Mouse (Mus musculus) limb, embryonic 12.5 days (tissue): ENCODE measurements around the gene Rnf111. TPM values are rescaled to one million over a fixed set of nuclear protein-coding genes. Genes with fewer than 3 reads are reported as not detected.
A peak's percentile ranks its signal among the peaks of the same experiment; 100 is the strongest.

ENCODE experiments used
- ATAC-seq: fragments of 200-750 bp; cut with Nextera tagmentation; 2 replicates; pipeline ENCODE4 v1.8.0; 2017; ENCODE audit warnings: low read depth, moderate TSS enrichment; ENCODE audit not compliant: insufficient number of reproducible peaks, insufficient read depth, low FRiP score, low TSS enrichment
- H3K27ac ChIP-seq: fragments of 300-500 bp; sonication (generic); 2 replicates; pipeline ENCODE4 v1.5.1; 2016; ENCODE audit warnings: mild to moderate bottlenecking, moderate library complexity
- H3K27me3 ChIP-seq: fragments of 300-500 bp; sonication (generic); 2 replicates; pipeline ENCODE4 v1.6.1; 2016; ENCODE audit warnings: mild to moderate bottlenecking, moderate library complexity
- H3K36me3 ChIP-seq: fragments of 300-500 bp; sonication (generic); 2 replicates; pipeline ENCODE4 v1.6.1; 2016; ENCODE audit warnings: mild to moderate bottlenecking, moderate library complexity
- H3K4me1 ChIP-seq: fragments of 300-500 bp; sonication (generic); replicated peaks from 2 replicates; pipeline ENCODE4 v1.6.1; 2016
- H3K4me2 ChIP-seq: fragments of 300-500 bp; sonication (generic); 2 replicates; pipeline ENCODE4 v1.6.1; 2016; ENCODE audit warnings: mild to moderate bottlenecking, moderate library complexity
- H3K4me3 ChIP-seq: fragments of 300-500 bp; sonication (generic); replicated peaks from 2 replicates; pipeline ENCODE4 v1.5.1; 2016; ENCODE audit warnings: mild to moderate bottlenecking
- H3K9ac ChIP-seq: fragments of 300-500 bp; sonication (generic); replicated peaks from 2 replicates; pipeline ENCODE4 v1.6.1; 2016; ENCODE audit warnings: mild to moderate bottlenecking, moderate library complexity
- H3K9me3 ChIP-seq: fragments of 300-500 bp; sonication (generic); 2 replicates; pipeline ENCODE4 v1.6.1; 2016; ENCODE audit warnings: mild to moderate bottlenecking, moderate library complexity
- WGBS: fragments of 180-500 bp; shearing (Covaris S2); methylation state at CpG from one replicate; pipeline ENCODE4 v1.1.7; 2016; 5-methylcytosine and 5-hydroxymethylcytosine counted together
- microRNA-seq: library from miRNA; unstranded; fragments of <30 nt; microRNA quantifications from one replicate; pipeline ENCODE4, GENCODE M21; 2017
- polyA plus RNA-seq: library from polyadenylated mRNA; unstranded; fragments of >200 nt; fragmentation: Nextera tagmentation; extraction: Ambion mirVana; gene quantifications from 2 replicates; pipeline ENCODE4 v1.2.1, GENCODE M21; 2016

The Rnf111 gene
- polyA plus RNA-seq, 1 experiment from 2014 or later: 30.9 TPM

DNA sequence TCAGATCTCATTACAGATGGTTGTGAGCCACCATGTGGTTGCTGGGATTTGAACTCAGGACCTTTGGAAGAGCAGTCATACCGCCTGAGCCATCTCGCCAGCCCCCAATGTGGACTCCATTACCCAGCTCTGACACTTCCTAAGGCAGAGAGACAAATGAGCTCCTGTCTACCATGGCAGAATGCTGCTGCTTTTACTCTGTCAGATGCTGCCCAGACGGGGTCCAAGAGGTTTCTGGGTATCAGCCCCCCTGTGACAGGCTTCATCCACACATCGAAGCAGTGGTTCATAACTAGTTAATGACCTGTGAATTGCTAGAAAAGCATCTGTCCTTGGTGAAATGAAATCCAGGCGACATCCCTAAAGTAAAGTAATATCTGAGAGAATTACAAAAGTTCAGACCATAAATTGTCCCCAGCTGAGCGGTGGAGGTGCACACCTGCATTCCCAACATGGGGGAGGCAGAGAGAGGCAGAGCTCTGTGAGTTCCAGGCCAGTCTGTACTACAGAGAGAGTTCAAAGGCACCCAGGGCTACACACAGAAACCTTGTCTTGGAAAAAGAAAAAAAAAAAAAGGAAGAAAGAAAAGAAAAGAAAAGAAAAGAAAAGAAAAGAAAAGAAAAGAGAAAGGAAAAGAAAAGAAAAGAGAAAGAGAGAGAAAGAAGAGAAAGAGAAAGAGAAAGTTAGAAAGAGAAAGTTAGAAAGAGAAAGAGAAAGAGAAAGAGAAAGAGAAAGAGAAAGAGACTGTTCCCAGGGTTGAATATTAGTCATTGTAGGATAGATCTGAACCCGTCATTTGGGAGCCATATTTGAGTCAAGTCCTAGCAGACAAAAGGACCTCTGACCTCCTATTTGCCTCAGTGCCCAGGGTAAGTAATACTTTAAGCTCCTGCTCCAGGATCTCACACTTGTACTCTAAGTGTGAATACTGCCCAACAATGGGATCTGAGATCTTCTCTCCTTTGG, 123.7 kb downstream of the Rnf111 start:
- Histone ChIP-seq H3K27me3 (no peaks in the 10 kb centered on the region), H3K4me3 (no peak overlapping the region), H3K4me2 (no peak overlapping the region), H3K27ac (no peak overlapping the region), H3K4me1 (no peaks in the 10 kb centered on the region), H3K9me3 (no peaks in the 10 kb centered on the region), H3K9ac (no peak overlapping the region), H3K36me3 (peaks cover 61% of the 10 kb centered on the region)
- 52% methylated on average over 7 of the region's 7 CpGs for WGBS
- no peak for ATAC-seq

Small RNAs within 50 kb of the gene (microRNA-seq; reads per million reads assigned to microRNA genes)
- gene Mir5626: 5.6 reads per million, percentile 17 among the genes with 10 or more reads in this experiment

Other genes starting within 250 kb of the Rnf111 start
- gene Ccnb2, start 82.2 kb downstream of the Rnf111 start, polyA plus RNA-seq: 215 and 223 TPM in 2 replicates
- 68.9 and 74.0 TPM in 2 replicates for gene Sltm, start 39.0 kb upstream of the Rnf111 start, polyA plus RNA-seq
- 0.18 and 0.35 TPM in 2 replicates for gene Gm10642, start 152.5 kb upstream of the Rnf111 start, polyA plus RNA-seq
- 7.6 and 8.0 TPM in 2 replicates for gene Mindy2, start 153.4 kb upstream of the Rnf111 start, polyA plus RNA-seq
- 62.9 and 70.3 TPM in 2 replicates for gene Adam10, start 175.3 kb upstream of the Rnf111 start, polyA plus RNA-seq